Mouse (Mus musculus): Measurements from ENCODE around the gene Nkd1. TPM values are rescaled to one million over a fixed set of nuclear protein-coding genes. Genes with fewer than 3 reads are reported as not detected.
A peak's percentile ranks its signal among the peaks of the same experiment; 100 is the strongest.

The Nkd1 gene
- polyA plus RNA-seq (2016; fragmentation: Nextera tagmentation; extraction: Ambion mirVana), result 26.5 and 27.7 TPM in 2 replicates

DNA sequence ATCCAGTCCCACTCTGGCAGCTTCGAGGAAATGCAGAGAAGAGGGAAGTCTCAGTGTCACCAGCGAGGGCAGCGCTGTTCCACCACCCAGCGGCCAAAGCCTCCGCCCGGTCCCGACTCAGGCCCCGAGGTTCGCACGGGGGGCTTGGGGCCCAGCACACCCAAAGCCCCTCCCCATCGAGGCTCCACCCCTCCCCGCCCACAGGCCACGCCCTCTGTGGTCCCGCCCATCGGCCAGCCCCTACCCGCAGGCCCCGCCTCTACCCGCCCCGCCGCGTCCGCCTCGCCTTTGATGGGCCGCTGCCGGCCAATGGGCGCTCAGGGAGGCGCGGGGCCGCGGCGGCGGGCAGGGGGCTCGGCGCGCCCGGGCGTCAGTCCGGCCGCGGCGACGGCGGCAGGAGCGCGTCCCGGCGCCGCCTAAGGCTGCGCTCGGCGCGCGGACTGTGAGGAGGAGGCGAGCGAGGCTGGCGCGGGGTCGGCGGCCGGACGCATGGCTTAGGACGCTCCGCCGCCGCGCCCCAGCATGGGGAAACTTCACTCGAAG is at the start of gene Nkd1:
Gene Nkd1, plus strand, starts transcription at position 370 of the 543 bp plus-strand sequence.
- Histone ChIP-seq H3K9me3 (replicated peaks) (no peaks in the 10 kb centered on the region), H3K4me3 (peak within 1 kb of the TSS; percentile 81), H3K4me2 (peak within 1 kb of the TSS; percentile 96), H3K4me1 (replicated peaks) (peaks cover 50% of the 10 kb centered on the region), H3K36me3 (no peaks in the 10 kb centered on the region), H3K27ac (ENCODE audit: poor library complexity, severe bottlenecking) (peak within 1 kb of the TSS; percentile 65), H3K27me3 (replicated peaks) (peaks cover 36% of the 10 kb centered on the region), H3K9ac (peak within 1 kb of the TSS; percentile 87)
- under 1% methylated on average over 64 of the region's 67 CpGs for WGBS
- peak; percentile 88 for ATAC-seq (ENCODE audit: insufficient number of reproducible peaks, low FRiP score)

DNA sequence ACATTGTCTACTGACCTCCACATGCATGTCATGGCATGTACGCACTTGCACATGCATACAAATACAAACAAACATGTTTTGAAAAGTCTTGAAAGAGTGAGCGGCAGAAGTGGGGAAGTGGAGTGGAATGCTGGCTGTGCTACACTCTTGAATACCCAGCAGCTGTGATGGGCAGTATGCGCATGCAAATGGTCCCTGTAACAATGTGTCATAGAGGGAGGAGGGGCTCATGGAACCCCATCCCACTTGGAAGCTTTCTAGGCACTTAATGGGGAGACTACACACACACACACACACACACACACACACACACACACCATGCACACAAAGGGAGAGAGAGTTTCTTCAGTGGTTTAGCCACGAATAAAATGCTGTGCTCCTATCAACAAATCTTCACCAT is 39.9 kb upstream of the Nkd1 start:
- no peak overlapping the region for H3K4me2 ChIP-seq
- no peak overlapping the region for H3K9ac ChIP-seq
- WGBS, result 84% methylated on average over 4 of the region's 4 CpGs
- ATAC-seq (ENCODE audit: insufficient number of reproducible peaks, low FRiP score), result no peak
- H3K27me3 ChIP-seq (replicated peaks), result no peaks in the 10 kb centered on the region; the same call in 1 of the 2 replicates
- H3K4me3 ChIP-seq, result no peak overlapping the region
- H3K27ac ChIP-seq (ENCODE audit: poor library complexity, severe bottlenecking), result no peak overlapping the region
- no peaks in the 10 kb centered on the region for H3K36me3 ChIP-seq
- peaks cover 7% of the 10 kb centered on the region; the same call in 1 of the 2 replicates for H3K4me1 ChIP-seq (replicated peaks)
- 0 out of 2 replicates have a peak, but pooled peaks cover 5% of the 10 kb centered on the region for H3K9me3 ChIP-seq (replicated peaks)

DNA sequence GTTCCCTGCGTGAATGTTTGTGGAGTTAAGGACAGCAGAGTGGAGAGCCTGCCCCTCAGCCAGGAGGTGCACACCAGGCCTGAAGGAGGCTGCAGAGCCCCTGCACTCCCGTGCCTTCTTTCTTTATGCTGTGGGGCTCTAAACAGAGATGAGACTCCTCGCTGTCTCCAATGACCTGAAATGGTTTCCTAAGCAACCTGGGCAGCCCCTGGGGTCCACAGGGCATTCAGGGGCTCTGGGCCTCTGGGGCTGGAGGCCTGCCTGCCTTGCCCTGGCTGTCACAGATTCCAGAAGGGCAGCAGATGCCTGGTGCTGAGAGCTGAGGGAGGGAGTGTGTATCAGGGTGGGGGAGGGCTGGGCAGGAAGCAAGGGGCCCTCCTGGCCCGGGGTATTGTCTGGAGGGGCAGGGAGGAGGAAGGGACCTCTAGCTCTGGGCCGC is 32.7 kb upstream of the Nkd1 start:
- H3K4me2 ChIP-seq, result no peak overlapping the region
- H3K9ac ChIP-seq, result peak overlapping the region; percentile 57
- peak overlapping the region; percentile 54 for H3K27ac ChIP-seq (ENCODE audit: poor library complexity, severe bottlenecking)
- H3K4me1 ChIP-seq (replicated peaks), result peaks cover 24% of the 10 kb centered on the region
- WGBS, result 8% methylated on average over 5 of the region's 5 CpGs
- H3K9me3 ChIP-seq (replicated peaks), result 0 out of 2 replicates have a peak, but pooled peaks cover 9% of the 10 kb centered on the region
- H3K36me3 ChIP-seq, result no peaks in the 10 kb centered on the region
- H3K4me3 ChIP-seq, result no peak overlapping the region
- ATAC-seq (ENCODE audit: insufficient number of reproducible peaks, low FRiP score), result peak; percentile 80
- no peaks in the 10 kb centered on the region for H3K27me3 ChIP-seq (replicated peaks)

DNA sequence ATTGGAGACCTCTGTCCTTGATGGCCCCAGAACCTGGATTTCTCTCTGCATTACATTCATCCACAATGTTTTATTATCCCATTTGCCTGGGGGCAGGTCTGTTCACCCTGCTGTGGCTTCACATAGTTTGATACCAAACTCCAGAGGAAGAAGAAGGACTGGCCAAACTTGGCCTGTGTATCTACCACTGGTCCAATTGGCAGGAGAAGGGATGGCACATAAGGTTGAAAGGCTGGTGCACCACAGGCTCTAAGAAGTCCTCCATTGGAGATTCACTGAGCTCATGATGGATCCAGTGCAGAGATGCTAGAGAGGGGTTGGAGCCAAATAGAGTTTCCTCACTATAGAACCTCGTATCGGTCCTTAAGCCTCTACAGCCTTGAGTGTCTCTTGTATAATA is 27.1 kb upstream of the Nkd1 start:
- Histone ChIP-seq H3K4me3 (no peak overlapping the region), H3K27ac (ENCODE audit: poor library complexity, severe bottlenecking) (no peak overlapping the region), H3K36me3 (no peaks in the 10 kb centered on the region), H3K9me3 (replicated peaks) (0 out of 2 replicates have a peak, but pooled peaks cover 4% of the 10 kb centered on the region), H3K9ac (no peak overlapping the region), H3K27me3 (replicated peaks) (no peaks in the 10 kb centered on the region), H3K4me2 (no peak overlapping the region), H3K4me1 (replicated peaks) (peaks cover 7% of the 10 kb centered on the region)
- 91% methylated on average over 2 of the region's 2 CpGs for WGBS
- no peak for ATAC-seq (ENCODE audit: insufficient number of reproducible peaks, low FRiP score)

DNA sequence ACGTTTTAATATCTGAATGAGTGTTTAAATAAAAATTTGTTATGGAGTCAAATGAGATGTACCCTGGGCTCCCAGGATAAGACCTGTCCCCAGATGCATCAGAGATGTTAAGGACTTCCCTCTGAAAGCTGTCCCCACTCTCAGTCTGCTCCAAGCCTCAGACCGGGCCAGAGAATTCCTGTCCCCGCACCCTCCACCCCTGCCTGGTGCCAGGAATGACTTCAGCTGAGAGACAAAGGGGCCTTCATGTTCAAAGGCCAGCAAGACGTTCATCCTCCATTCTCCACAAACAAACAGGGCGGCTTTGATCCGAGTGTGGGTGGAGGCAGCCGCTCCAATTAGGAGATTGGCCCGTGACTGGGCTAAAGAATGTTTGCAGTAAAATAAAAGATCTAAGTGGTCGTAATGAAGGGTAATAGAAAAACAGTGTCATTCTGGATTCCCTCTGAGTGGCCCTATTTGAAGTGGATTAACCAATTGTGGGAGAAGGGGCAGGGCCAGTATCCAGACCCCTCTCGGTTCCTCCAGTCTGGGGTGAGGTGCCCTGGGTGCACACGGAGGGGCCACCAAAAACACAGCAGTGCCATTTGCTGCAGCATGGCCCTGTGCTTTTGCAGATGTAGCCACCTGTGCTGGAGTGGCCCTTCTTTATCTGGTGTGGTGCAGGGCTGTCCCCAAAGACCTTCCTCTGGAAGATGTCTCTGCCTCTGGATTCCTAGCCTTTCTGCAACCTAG is 25.9 kb upstream of the Nkd1 start:
- H3K36me3 ChIP-seq, result no peaks in the 10 kb centered on the region
- WGBS, result 26% methylated on average over 11 of the region's 11 CpGs
- no peak overlapping the region for H3K4me3 ChIP-seq
- no peak overlapping the region for H3K4me2 ChIP-seq
- 0 out of 2 replicates have a peak, but pooled peaks cover under 1% of the 10 kb centered on the region for H3K4me1 ChIP-seq (replicated peaks)
- ATAC-seq (ENCODE audit: insufficient number of reproducible peaks, low FRiP score), result no peak
- H3K27ac ChIP-seq (ENCODE audit: poor library complexity, severe bottlenecking), result no peak overlapping the region
- H3K9me3 ChIP-seq (replicated peaks), result 0 out of 2 replicates have a peak, but pooled peaks cover 4% of the 10 kb centered on the region
- no peak overlapping the region for H3K9ac ChIP-seq
- H3K27me3 ChIP-seq (replicated peaks), result no peaks in the 10 kb centered on the region

DNA sequence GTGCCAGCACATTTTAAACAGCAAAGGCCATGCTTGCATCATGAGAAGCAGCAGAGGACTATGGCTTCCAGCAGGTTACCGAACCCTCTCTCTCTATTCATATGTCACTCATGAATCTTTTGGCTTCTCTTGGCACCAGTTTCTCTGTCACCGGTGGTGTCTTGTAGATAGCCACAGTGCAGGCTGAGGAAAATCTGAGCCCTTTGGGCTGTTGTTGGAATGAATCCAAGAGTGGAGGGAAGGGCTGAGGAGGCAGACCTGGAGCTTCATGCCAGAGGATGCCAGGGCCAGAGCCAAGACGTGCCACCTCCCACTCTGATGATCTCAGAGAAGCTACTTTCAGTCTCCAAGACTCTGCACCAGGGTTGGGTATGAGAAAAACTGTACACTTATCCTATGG is 19.0 kb upstream of the Nkd1 start:
- H3K9ac ChIP-seq, result no peak overlapping the region
- no peaks in the 10 kb centered on the region for H3K27me3 ChIP-seq (replicated peaks)
- no peaks in the 10 kb centered on the region for H3K36me3 ChIP-seq
- ATAC-seq (ENCODE audit: insufficient number of reproducible peaks, low FRiP score), result no peak; the same call in 1 of the 2 replicates
- no peaks in the 10 kb centered on the region for H3K4me1 ChIP-seq (replicated peaks)
- WGBS, result 75% methylated on average over 3 of the region's 3 CpGs
- no peak overlapping the region for H3K4me2 ChIP-seq
- no peak overlapping the region for H3K27ac ChIP-seq (ENCODE audit: poor library complexity, severe bottlenecking)
- 0 out of 2 replicates have a peak, but pooled peaks cover 5% of the 10 kb centered on the region for H3K9me3 ChIP-seq (replicated peaks)
- no peak overlapping the region for H3K4me3 ChIP-seq

DNA sequence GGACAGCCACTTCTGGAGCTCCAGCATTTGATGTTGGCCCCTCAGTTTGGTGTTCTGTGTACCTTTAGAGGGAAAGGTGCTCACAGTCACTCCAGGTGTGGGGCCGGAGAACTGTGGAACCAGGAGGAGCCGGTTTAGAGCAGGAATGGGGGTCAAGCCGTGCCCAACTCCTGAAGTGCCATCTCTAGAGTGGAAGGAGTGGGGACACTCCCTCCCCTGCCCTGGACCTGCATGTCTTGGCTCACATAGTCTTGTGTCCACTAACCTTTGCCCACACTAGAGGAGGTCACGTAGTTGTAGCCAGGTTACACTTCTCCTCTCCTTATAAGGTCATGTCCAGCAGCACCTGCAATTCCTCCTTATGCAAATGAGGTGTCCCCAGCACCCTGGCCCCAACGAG is 14.2 kb upstream of the Nkd1 start:
- H3K9ac ChIP-seq, result no peak overlapping the region
- H3K4me2 ChIP-seq, result no peak overlapping the region
- peaks cover 20% of the 10 kb centered on the region for H3K27me3 ChIP-seq (replicated peaks)
- no peaks in the 10 kb centered on the region for H3K4me1 ChIP-seq (replicated peaks)
- WGBS, result 75% methylated on average over 5 of the region's 5 CpGs
- no peak overlapping the region for H3K4me3 ChIP-seq
- ATAC-seq (ENCODE audit: insufficient number of reproducible peaks, low FRiP score), result no peak
- H3K36me3 ChIP-seq, result no peaks in the 10 kb centered on the region
- no peaks in the 10 kb centered on the region for H3K9me3 ChIP-seq (replicated peaks)
- H3K27ac ChIP-seq (ENCODE audit: poor library complexity, severe bottlenecking), result no peak overlapping the region

DNA sequence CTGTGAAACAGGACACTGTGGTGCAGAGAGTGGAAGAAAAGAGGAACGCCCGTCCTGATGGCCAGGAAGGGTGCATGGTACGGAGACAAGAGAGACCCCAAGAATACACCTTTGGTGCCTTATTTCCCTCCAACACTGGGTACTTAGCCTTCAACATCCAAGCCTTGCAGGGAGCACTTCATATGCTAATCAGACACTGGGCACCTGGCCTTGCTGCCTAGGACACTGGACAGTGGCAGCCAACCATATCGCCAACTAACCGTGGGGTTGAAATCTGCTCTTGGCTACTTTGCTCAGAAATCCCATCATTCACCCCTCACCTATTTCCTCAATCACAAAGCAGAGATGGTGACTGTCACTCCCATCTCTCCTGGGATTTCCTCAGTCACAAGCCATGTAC is 10.1 kb upstream of the Nkd1 start:
- Histone ChIP-seq H3K9ac (no peak overlapping the region), H3K4me1 (replicated peaks) (peaks cover 9% of the 10 kb centered on the region), H3K4me3 (no peak overlapping the region), H3K36me3 (no peaks in the 10 kb centered on the region), H3K27ac (ENCODE audit: poor library complexity, severe bottlenecking) (no peak overlapping the region), H3K9me3 (replicated peaks) (peaks cover 5% of the 10 kb centered on the region), H3K4me2 (no peak overlapping the region), H3K27me3 (replicated peaks) (peaks cover 42% of the 10 kb centered on the region)
- ATAC-seq (ENCODE audit: insufficient number of reproducible peaks, low FRiP score), result no peak
- 80% methylated on average over 5 of the region's 5 CpGs for WGBS

DNA sequence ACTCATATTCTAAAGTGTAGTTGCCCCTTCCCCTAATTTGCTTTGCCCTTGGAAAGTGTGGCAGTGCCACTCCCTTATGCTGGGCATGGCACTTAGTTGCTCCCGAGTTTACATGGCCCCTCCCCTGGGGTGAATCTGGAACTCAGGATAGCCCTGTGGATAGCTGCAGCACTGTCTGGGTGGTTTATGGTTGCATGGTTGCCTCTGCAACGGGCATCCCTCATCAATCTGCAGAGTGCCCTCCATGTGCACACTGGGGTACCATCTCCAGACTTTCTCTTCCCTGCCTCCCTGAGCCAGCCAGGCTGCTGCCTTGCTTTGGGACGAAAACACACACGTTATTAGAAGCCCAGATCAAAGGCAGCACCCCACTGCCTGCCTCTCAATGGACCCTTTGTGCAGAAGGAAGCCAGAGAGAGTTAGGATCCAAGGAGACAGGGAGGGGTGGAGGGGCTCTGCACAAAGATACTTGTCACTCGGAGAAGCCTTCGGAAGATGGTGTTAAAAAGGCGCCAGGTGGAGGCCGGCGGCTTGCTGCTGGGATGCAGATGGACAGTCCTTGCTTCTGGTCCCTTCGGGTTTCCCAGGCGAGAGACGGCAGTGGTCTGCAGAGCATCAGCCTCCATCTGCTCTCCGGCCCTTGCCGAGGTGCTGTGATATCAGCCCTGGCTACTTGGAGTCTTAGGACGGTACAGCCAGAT is 8.9 kb upstream of the Nkd1 start:
- 6% methylated on average over 15 of the region's 15 CpGs for WGBS
- Histone ChIP-seq H3K27me3 (replicated peaks) (peaks cover 49% of the 10 kb centered on the region), H3K4me2 (no peak overlapping the region), H3K36me3 (no peaks in the 10 kb centered on the region), H3K4me3 (no peak overlapping the region), H3K9me3 (replicated peaks) (peaks cover 5% of the 10 kb centered on the region), H3K27ac (ENCODE audit: poor library complexity, severe bottlenecking) (no peak overlapping the region), H3K9ac (no peak overlapping the region), H3K4me1 (replicated peaks) (peaks cover 9% of the 10 kb centered on the region)
- ATAC-seq (ENCODE audit: insufficient number of reproducible peaks, low FRiP score), result no peak

DNA sequence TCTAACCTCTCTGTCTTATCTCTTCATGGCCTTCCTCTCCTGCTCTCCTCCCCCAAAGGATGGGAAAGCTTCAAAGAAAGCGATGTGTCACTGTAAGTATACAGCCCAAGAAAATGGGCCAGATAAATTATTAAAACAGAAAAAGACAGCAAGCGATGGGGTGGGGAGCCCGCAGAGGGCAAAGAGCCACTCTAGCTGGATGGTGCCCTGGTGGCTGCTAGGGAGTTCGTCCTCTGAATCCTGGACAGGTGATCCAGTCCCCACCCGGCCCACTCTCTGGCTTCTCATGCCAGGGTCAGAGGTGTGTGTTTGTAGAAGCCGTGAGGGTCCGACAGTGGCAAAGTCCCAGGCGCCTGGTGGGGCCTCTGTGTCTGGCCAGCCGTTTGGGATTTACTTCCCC is 3.1 kb upstream of the Nkd1 start:
- 41% methylated on average over 9 of the region's 9 CpGs for WGBS
- H3K27me3 ChIP-seq (replicated peaks), result peaks cover 45% of the 10 kb centered on the region

DNA sequence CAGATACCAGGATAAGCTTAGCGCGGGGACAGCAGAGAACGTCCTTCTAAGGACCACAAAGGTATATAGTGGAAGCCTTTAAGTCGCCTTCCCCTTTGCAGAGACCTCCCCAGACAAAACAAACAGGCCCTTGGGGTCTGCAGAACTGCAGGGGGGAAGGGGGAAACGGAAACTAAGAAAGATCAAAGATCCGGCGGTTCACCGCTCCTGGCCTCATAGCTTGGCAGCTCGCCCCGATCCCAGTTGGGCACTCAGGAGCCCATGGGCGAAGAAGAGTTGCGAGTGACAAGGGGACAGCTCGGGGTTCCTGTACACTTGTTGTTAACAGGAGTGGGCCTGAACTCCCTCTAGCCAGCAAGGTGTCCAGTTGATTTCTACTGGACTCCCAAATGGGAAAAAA is 773 bp upstream of the Nkd1 start:
- WGBS, result 17% methylated on average over 13 of the region's 13 CpGs
- Histone ChIP-seq H3K9me3 (replicated peaks) (no peaks in the 10 kb centered on the region; the same call in 1 of the 2 replicates), H3K4me1 (replicated peaks) (peaks cover 45% of the 10 kb centered on the region), H3K27ac (ENCODE audit: poor library complexity, severe bottlenecking) (no peak overlapping the region), H3K36me3 (no peaks in the 10 kb centered on the region), H3K27me3 (replicated peaks) (peaks cover 36% of the 10 kb centered on the region), H3K9ac (no peak overlapping the region), H3K4me3 (0 out of 2 replicates have a peak overlapping the region, but pooled peaks have one; percentile 1), H3K4me2 (peak overlapping the region; percentile 96)
- ATAC-seq (ENCODE audit: insufficient number of reproducible peaks, low FRiP score), result no peak

More for the DNA sequence above, 3.1 kb upstream of the Nkd1 start:
- H3K4me3 ChIP-seq, result no peak overlapping the region
- no peaks in the 10 kb centered on the region for H3K36me3 ChIP-seq
- H3K4me1 ChIP-seq (replicated peaks), result peaks cover 28% of the 10 kb centered on the region
- H3K27ac ChIP-seq (ENCODE audit: poor library complexity, severe bottlenecking), result no peak overlapping the region
- peaks cover 5% of the 10 kb centered on the region for H3K9me3 ChIP-seq (replicated peaks)
- no peak overlapping the region for H3K9ac ChIP-seq
- no peak overlapping the region for H3K4me2 ChIP-seq
- no peak for ATAC-seq (ENCODE audit: insufficient number of reproducible peaks, low FRiP score)

All from heart, embryonic 12.5 days (tissue).